Mouse (Mus musculus) lung, adult 2 months (tissue): ENCODE results near the gene Cers3. TPM values are rescaled to one million over a fixed set of nuclear protein-coding genes. Genes with fewer than 3 reads are reported as not detected.

ENCODE experiments used
- DNase-seq: peaks from one replicate; pipeline ENCODE4 v3.0.0; 2022
- H3K4me1 ChIP-seq: fragments of 200-500 bp; 2 replicates; pipeline ENCODE4 v1.6.1; 2011; ENCODE audit warnings: low read length; ENCODE audit not compliant: control insufficient read depth, insufficient read depth
- H3K4me3 ChIP-seq: fragments of 200-500 bp; replicated peaks from 2 replicates; pipeline ENCODE3; 2011; ENCODE audit warnings: low read depth, mild to moderate bottlenecking, control low read depth, low read length; ENCODE audit errors: extremely low read depth
- CTCF ChIP-seq: fragments of 200-500 bp; IDR thresholded peaks from 2 replicates; pipeline ENCODE4 v1.5.1; 2011; ENCODE audit warnings: mild to moderate bottlenecking, low read length, control low read depth; ENCODE audit not compliant: insufficient read depth
- POLR2A ChIP-seq: fragments of 200-500 bp; IDR thresholded peaks from 2 replicates; pipeline ENCODE4 v1.6.1; 2011; ENCODE audit warnings: low read depth, mild to moderate bottlenecking, control low read depth, low read length, borderline replicate concordance; ENCODE audit errors: extremely low read depth
- WGBS: fragments of 180-500 bp; shearing (Covaris S2); methylation state at CpG from one replicate; pipeline ENCODE4 v1.1.7; 2018; 5-methylcytosine and 5-hydroxymethylcytosine counted together
- polyA plus RNA-seq: library from polyadenylated mRNA; depleted of rRNA; stranded (reverse); fragments of >200 nt; gene quantifications from 2 replicates; pipeline ENCODE4 v1.2.3, GENCODE M21; 2012

Gene Cers3
- polyA plus RNA-seq, 1 experiment, result 9.0 TPM

- no peak for TF ChIP-seq POLR2A
- no peak for TF ChIP-seq CTCF
- no peak for DNase-seq
- Histone ChIP-seq H3K4me1 (no peaks in the 10 kb centered on the region; the same call in 1 of the 2 replicates), H3K4me3 (no peak overlapping the region)
- WGBS, result 68% methylated on average over 5 of the region's 5 CpGs
Observed at GRCm38 (mm10) chr7:66798826-66799225, 55.5 kb downstream of the Cers3 start.

DNA sequence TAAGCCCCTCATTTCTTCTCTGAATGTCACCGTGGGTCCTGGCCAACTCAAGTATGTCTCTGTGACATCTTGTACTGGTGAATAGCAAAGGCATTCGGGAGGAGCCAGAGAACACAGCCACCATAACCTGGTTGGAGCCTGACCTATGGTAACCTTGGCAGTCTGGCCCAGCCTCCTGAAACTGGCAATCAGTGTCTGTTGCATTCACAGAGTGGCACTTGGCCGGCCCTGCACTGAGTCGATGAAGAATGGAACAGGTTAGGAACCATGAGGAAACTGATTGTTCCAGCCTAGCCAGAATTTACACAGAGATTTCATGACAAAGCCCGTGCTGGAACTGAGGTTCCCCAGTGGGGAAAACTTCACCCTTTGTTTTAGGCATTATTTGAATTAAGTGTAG lies 57.5 kb downstream of the Cers3 start:
- DNase-seq, result no peak
- Histone ChIP-seq H3K4me1 (no peaks in the 10 kb centered on the region; the same call in 1 of the 2 replicates), H3K4me3 (no peak overlapping the region)
- 57% methylated on average over 5 of the region's 5 CpGs for WGBS
- TF ChIP-seq CTCF (no peak), POLR2A (no peak)

GRCm38 (mm10) chr7:66801785-66802184 lies 58.5 kb downstream of the Cers3 start:
- no peak for TF ChIP-seq CTCF
- no peak for TF ChIP-seq POLR2A
- DNase-seq, result no peak
- Histone ChIP-seq H3K4me3 (no peak overlapping the region), H3K4me1 (no peaks in the 10 kb centered on the region; the same call in 1 of the 2 replicates)

- H3K4me3 ChIP-seq, result no peak overlapping the region
- no peaks in the 10 kb centered on the region; the same call in 1 of the 2 replicates for H3K4me1 ChIP-seq
- DNase-seq, result no peak
- TF ChIP-seq POLR2A, result no peak
- TF ChIP-seq CTCF, result no peak
- 31% methylated on average over 5 of the region's 5 CpGs for WGBS
Observed at GRCm38 (mm10) chr7:66803798-66804197, 60.5 kb downstream of the Cers3 start.

DNA sequence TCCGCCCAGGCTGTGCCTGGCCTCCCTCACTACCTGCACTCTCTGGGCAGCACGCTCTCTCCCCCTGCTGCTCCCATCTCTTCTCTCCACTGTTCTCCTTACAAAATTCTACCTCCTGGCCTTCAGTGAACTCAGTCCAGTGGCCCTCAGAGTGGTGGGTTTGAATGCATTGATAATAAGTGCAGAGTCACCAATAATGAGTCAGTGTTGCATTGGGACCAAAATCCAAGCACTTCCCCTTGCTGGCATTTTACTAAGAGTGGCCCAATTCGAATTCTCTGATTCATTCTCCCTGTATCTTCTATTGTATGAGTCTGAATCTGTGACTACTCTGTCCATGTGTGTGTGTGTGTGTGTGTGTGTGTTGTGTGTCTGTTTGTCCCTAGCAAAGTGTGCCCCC lies 63.5 kb downstream of the Cers3 start:
- no peaks in the 10 kb centered on the region for H3K4me1 ChIP-seq
- TF ChIP-seq CTCF, result no peak
- TF ChIP-seq POLR2A, result no peak
- no peak for DNase-seq
- no peak overlapping the region for H3K4me3 ChIP-seq
- WGBS, result 80% methylated on average over 3 of the region's 3 CpGs

GRCm38 (mm10) chr7:66810436-66810835 lies 67.1 kb downstream of the Cers3 start:
- TF ChIP-seq POLR2A, result no peak
- TF ChIP-seq CTCF, result no peak
- DNase-seq, result no peak

GRCm38 (mm10) chr7:66811294-66811693 lies 68.0 kb downstream of the Cers3 start:
- TF ChIP-seq POLR2A (no peak), CTCF (no peak)
- WGBS, result 81% methylated on average over 1 of the region's 1 CpGs
- Histone ChIP-seq H3K4me3 (no peak overlapping the region), H3K4me1 (no peaks in the 10 kb centered on the region)
- no peak for DNase-seq

More at GRCm38 (mm10) chr7:66810436-66810835, 67.1 kb downstream of the Cers3 start:
- no peaks in the 10 kb centered on the region for H3K4me1 ChIP-seq
- H3K4me3 ChIP-seq, result no peak overlapping the region
- WGBS, result 96% methylated on average over 7 of the region's 7 CpGs

DNA sequence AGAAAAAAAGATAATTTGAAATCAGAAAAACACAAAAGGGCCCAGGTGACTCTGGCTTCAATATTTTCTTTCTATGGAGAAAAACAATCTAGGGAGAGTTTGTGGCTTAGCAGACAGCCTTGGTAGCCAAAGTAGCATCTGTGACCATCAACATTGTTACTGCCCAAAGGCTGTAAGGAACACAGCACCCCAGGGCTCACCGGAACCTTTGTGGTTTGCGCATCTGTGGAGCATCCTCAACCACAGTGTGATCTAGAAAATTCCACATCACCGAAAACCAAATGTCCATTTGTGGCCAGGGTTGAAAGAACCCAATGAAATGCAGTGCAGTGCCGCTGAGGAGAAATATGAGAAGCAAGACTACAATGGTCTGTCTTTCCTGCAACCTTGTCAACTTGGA lies 69.0 kb downstream of the Cers3 start:
- H3K4me1 ChIP-seq, result no peaks in the 10 kb centered on the region
- DNase-seq, result no peak
- no peak overlapping the region for H3K4me3 ChIP-seq
- no peak for TF ChIP-seq CTCF
- TF ChIP-seq POLR2A, result no peak
- 85% methylated on average over 4 of the region's 4 CpGs for WGBS

DNA sequence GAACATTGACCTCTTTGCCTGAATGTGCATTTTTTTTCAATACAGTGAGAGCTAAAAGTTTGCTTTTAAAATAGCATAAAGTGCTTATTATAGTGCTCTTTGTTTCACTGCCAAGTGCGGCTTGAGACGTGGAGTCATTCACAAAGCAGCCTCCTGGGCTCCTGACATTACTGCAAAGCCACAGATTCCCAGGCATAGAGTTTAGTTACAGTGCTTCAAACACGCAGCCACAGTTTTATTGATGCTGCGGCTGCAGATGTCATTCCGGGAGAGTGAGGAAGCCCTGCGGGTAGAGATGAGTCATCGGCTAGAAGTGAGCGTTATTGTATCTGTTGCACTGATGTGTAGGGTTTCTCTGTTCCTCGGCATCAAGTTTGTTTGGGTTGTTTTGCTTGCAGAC lies 69.4 kb downstream of the Cers3 start:
- H3K4me1 ChIP-seq, result no peaks in the 10 kb centered on the region
- WGBS, result 47% methylated on average over 9 of the region's 9 CpGs
- no peak overlapping the region for H3K4me3 ChIP-seq
- DNase-seq, result no peak
- no peak for TF ChIP-seq CTCF
- no peak for TF ChIP-seq POLR2A

DNA sequence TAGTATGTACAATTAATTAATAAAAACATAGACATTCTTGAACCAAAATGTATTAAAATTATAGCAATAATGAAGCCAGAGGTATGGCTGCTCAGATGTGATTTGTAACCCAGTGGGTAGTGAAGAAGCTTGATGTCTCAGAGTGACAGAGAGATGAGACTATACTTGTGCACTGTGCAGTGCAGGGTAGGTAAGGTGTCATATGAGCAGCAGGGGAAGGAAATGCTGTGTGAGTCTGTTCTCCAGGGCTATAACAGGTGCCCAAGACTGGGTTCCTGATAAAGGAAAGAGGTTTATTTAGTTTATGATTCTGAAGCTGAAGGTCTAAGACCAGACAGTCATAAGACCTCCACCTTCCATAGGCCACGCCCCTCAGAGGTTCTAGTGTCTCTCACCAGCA lies 69.9 kb downstream of the Cers3 start:
- DNase-seq, result no peak
- TF ChIP-seq POLR2A, result no peak
- no peak for TF ChIP-seq CTCF
- no peak overlapping the region for H3K4me3 ChIP-seq
- H3K4me1 ChIP-seq, result no peaks in the 10 kb centered on the region
- WGBS, result 82% methylated on average over 1 of the region's 1 CpGs
